Mouse (Mus musculus) activated CD4-positive, CD25-positive, alpha-beta regulatory T cell, adult 4 months (primary cell): ENCODE measurements at regions not wholly inside any gene's neighbourhood (a gene's known extent, or its start where the extent isn't known, plus 50 kb on each side); places are given as distances from the start of the nearest gene placed in this dataset.

ENCODE experiments used
- ATAC-seq: one replicate; pipeline ENCODE4 v1.8.0; 2017

DNA sequence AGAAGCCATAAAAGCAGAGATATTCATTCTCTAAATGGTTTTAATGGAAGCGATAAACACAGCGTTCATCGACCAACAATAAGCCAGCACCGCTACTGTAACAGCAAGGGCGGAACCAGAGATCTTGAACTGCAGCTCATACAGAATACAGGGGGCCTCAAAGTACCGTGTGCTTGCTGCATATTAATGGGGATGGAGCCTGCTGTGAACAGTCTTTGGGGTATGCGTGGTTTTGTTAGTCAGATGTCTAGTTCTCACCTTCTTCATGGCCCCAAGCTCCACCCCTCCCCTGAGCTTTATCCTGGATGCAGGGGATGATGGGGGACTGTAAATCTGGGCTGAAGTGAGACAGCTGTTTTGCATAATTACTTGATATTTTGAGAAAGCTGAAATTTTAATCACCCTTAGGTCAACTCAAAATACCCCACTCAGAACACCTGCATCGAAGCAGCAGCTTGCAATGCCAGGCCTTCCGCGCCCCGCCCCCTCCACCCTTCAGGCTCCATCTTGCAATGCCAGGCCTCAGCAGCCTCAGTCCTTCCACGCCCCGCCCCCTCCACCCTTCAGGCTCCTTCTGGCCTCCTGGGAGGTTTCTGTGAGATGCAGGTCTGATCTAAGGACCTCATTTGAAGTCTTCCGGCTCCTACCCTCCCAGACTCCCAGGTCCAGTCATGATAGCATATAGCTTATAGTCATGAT, 73.5 kb upstream of the Tspan5 start:
- ATAC-seq, result no peak

DNA sequence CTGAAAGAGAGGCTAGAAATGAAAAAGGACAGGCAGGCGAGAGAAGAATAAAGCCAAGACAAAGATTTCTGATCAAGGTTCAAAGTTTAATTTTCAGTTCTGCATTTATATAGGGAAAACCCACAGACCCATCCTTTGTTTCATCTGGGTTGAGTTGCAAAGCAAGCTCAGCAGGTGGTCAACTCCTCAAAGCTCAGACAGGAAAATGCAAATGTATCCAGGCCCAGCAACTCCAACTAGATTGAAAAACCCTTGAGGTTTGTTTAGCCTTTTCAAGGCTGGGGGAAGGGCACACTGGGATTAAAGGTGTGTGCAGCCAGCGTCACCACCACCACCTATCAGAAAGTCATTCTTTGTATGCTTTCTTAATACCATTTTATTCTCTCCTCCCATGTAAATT, 66.1 kb upstream of the Tspan5 start:
- no peak for ATAC-seq

DNA sequence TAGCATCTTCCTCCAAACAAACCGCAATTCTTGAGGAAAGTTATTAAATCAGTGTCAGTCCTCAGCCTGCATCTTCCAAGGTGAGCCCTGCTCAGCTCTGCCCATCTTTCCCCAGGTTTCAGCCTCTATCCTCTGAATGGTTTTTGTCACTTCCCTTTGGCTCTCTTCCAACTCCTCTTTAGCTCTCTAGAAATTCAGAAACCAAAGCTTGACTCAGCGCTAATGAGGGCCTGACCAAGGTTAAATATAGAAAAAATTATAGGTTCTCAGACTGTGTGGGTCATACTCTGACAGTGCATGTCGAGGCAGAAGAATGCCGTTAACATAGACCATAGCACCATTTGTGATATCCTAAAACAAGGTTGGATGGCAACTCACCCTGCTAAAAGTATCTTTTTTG, 63.6 kb upstream of the Tspan5 start:
- ATAC-seq, result no peak

DNA sequence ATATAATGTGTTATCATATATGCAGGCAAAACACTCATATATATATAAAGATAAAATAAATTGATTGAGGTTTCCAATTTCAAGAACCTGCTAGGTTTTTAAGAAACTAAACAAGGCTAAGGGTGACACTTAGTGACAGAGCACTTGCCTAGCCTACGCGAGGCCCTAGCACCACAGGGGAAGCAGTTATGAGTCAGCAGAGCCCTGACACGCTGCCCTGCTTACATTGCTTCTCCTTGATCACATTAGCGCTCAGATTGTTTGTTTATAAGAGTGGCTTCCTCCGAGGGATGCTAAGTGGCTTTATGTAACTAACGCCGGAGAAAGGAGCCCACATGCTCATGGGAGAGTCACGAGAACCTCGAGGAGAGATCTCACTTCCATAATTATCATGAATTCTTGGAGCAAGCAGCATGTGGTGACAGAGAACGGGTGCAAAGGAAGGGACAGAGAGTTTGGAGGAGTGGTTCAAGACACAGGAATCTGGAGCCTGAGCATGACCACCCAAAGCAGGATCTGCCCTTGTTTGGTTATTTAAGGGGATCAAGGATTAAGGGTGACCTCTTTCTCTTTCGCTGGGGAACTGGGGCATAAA, 55.3 kb upstream of the Tspan5 start:
- ATAC-seq, result no peak

DNA sequence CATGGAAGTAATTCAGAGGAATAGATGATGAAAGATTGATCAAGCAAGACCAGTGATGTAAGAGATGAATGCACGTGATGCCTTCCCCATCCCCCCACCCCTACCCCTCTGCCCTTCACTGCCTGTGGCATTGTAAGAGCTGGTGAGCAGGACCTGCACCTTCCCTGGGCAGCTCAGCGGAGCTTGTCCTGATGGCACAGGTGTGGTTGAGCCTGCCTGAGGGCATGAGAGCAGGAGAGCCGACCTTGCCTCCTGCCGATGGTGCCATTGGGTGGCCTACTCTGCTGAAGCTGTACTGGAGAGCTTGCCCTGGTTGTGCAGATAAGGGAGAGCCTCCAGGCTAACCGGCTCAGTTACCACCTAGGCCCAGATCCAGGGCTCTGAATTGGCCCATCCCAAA, 53.4 kb upstream of the Tspan5 start:
- ATAC-seq, result no peak
